Mouse (Mus musculus) heart, postnatal 0 days (tissue): ENCODE results near the gene Gtf2h3. TPM values are rescaled to one million over a fixed set of nuclear protein-coding genes. Genes with fewer than 3 reads are reported as not detected.

ENCODE experiments used
- ATAC-seq: fragments of 200-750 bp; cut with Nextera tagmentation; 2 replicates; pipeline ENCODE4 v1.8.0; 2017; ENCODE audit warnings: low read depth, moderate number of reproducible peaks, moderate library complexity; ENCODE audit not compliant: insufficient read depth
- DNase-seq: peaks from one replicate; pipeline ENCODE4 v3.0.0-alpha.2; 2016; ENCODE audit warnings: low spot score
- H3K27ac ChIP-seq: fragments of 300-500 bp; sonication (generic); 2 replicates; pipeline ENCODE4 v1.5.1; 2014; ENCODE audit warnings: low read depth, mild to moderate bottlenecking
- H3K27me3 ChIP-seq: fragments of 300-500 bp; sonication (generic); 2 replicates; pipeline ENCODE4 v1.6.1; 2014; ENCODE audit warnings: low read length, mixed read lengths; ENCODE audit not compliant: control insufficient read depth, insufficient read depth
- H3K36me3 ChIP-seq: fragments of 300-500 bp; sonication (generic); replicated peaks from 2 replicates; pipeline ENCODE4 v1.6.1; 2014; ENCODE audit warnings: low read length, mixed read lengths; ENCODE audit not compliant: control insufficient read depth, insufficient read depth
- H3K4me1 ChIP-seq: fragments of 300-500 bp; sonication (generic); 2 replicates; pipeline ENCODE4 v1.6.1; 2014; ENCODE audit warnings: antibody characterized with exemption; ENCODE audit not compliant: control insufficient read depth, insufficient read depth
- H3K4me2 ChIP-seq: fragments of 300-500 bp; sonication (generic); 2 replicates; pipeline ENCODE4 v1.6.1; 2014; ENCODE audit warnings: low read depth, mild to moderate bottlenecking, low read length, moderate library complexity
- H3K4me3 ChIP-seq: fragments of 300-500 bp; sonication (generic); 2 replicates; pipeline ENCODE4 v1.5.1; 2014; ENCODE audit warnings: low read depth, low read length
- H3K9ac ChIP-seq: fragments of 300-500 bp; sonication (generic); replicated peaks from 2 replicates; pipeline ENCODE4 v1.6.1; 2014; ENCODE audit warnings: low read depth, low read length, mixed read lengths
- H3K9me3 ChIP-seq: fragments of 300-500 bp; sonication (generic); replicated peaks from 2 replicates; pipeline ENCODE4 v1.6.1; 2016; ENCODE audit warnings: low read length; ENCODE audit not compliant: control insufficient read depth
- CTCF ChIP-seq: IDR thresholded peaks from 2 replicates; pipeline ENCODE4 v1.5.1; 2016; ENCODE audit warnings: antibody characterized with exemption, control low read depth, low read depth
- EP300 ChIP-seq: IDR thresholded peaks from 2 replicates; pipeline ENCODE4 v1.6.1; 2016; ENCODE audit warnings: antibody characterized with exemption, low read depth
- WGBS: fragments of 180-500 bp; shearing (Covaris S2); extraction: QIAGEN DNeasy Blood & Tissue Kit; methylation state at CpG from one replicate; pipeline ENCODE4 v1.1.7; 2014; 5-methylcytosine and 5-hydroxymethylcytosine counted together
- polyA plus RNA-seq: library from polyadenylated mRNA; unstranded; fragments of >200 nt; fragmentation: Nextera tagmentation; extraction: Ambion mirVana; gene quantifications from 2 replicates; pipeline ENCODE4 v1.2.1, GENCODE M21; 2015
- total RNA-seq: library from RNA; depleted of rRNA; stranded (reverse); fragments of >200 nt; gene quantifications from 2 replicates; pipeline ENCODE4 v1.2.3, GENCODE M21; 2014; ENCODE audit warnings: low replicate concordance

Gtf2h3 gene
- total and polyA plus RNA-seq, 2 experiments from 2014 or later = 18.9 to 21.1 TPM

DNA sequence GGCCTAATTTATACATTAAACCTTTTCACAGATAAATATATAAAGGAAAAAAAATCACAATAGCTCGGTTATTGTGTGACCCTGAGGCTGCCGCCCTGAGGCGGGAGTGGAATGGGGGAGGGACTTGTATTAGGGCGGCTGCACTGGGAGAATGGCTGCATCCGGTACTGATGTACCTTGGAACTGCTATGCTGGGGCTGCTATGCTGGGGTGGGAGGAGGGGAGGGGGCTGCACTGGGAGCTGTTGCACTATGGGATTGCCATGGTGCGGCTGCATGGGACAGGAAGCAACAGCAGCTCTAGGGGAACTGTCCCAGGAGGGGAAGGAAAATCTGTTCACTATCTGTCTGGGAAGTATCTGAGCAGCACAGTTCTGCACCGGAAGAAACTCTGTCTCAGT lies 46.5 kb upstream of the Gtf2h3 start:
- Histone ChIP-seq H3K9ac (no peak overlapping the region), H3K4me2 (0 out of 2 replicates have a peak overlapping the region, but pooled peaks have one; percentile 91), H3K4me3 (no peak overlapping the region), H3K27ac (peak overlapping the region; percentile 94), H3K4me1 (peaks cover 37% of the 10 kb centered on the region), H3K36me3 (peaks cover under 1% of the 10 kb centered on the region; the same call in 1 of the 2 replicates), H3K9me3 (no peaks in the 10 kb centered on the region), H3K27me3 (no peaks in the 10 kb centered on the region)
- no peak for ATAC-seq
- no peak for DNase-seq
- WGBS = 34% methylated on average over 7 of the region's 7 CpGs
- TF ChIP-seq CTCF (no peak), EP300 (no peak)

DNA sequence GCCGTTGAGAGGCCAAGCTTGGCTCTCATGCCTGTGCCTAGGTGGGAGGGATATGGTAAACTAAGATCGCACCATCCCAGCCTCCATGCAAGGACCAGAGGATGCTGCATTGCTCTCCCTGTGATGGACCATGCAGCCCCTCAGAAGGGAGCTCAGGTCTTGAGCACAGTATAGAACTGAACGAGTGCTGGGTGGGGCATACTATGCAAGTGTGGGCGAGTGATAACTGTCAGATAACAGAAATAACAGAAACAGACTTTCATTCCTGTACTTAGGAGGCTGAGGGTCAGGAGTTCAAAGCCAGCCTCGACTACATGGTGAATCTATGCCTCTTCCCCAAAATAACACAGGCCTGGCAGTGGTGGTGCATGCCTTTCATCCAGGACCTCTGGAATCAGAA lies 43.9 kb upstream of the Gtf2h3 start:
- TF ChIP-seq CTCF (no peak), EP300 (no peak)
- H3K27ac ChIP-seq = no peak overlapping the region
- no peak overlapping the region for H3K9ac ChIP-seq
- H3K9me3 ChIP-seq = no peaks in the 10 kb centered on the region
- 37% methylated on average over 5 of the region's 5 CpGs for WGBS
- peaks cover 15% of the 10 kb centered on the region for H3K4me1 ChIP-seq
- no peak overlapping the region for H3K4me2 ChIP-seq
- no peak overlapping the region for H3K4me3 ChIP-seq
- ATAC-seq (no peak), DNase-seq (no peak)
- H3K36me3 ChIP-seq = no peaks in the 10 kb centered on the region
- no peaks in the 10 kb centered on the region for H3K27me3 ChIP-seq

- H3K36me3 ChIP-seq = no peaks in the 10 kb centered on the region
- H3K9ac ChIP-seq = 0 out of 2 replicates have a peak overlapping the region, but pooled peaks have one; percentile 32
- H3K4me3 ChIP-seq = peak overlapping the region; percentile 22
- no peaks in the 10 kb centered on the region for H3K27me3 ChIP-seq
- H3K27ac ChIP-seq = peak overlapping the region; percentile 75
- peak overlapping the region; percentile 60 for H3K4me2 ChIP-seq
- TF ChIP-seq CTCF (no peak; the same call in 1 of the 2 replicates), EP300 (no peak)
- peaks cover 10% of the 10 kb centered on the region for H3K4me1 ChIP-seq
- no peak for ATAC-seq
- WGBS = 3% methylated on average over 17 of the region's 17 CpGs
- peak; percentile 61 for DNase-seq
- H3K9me3 ChIP-seq = no peaks in the 10 kb centered on the region
Measured at GRCm38 (mm10) chr5:124536776-124537175, 42.2 kb upstream of the Gtf2h3 start.

DNA sequence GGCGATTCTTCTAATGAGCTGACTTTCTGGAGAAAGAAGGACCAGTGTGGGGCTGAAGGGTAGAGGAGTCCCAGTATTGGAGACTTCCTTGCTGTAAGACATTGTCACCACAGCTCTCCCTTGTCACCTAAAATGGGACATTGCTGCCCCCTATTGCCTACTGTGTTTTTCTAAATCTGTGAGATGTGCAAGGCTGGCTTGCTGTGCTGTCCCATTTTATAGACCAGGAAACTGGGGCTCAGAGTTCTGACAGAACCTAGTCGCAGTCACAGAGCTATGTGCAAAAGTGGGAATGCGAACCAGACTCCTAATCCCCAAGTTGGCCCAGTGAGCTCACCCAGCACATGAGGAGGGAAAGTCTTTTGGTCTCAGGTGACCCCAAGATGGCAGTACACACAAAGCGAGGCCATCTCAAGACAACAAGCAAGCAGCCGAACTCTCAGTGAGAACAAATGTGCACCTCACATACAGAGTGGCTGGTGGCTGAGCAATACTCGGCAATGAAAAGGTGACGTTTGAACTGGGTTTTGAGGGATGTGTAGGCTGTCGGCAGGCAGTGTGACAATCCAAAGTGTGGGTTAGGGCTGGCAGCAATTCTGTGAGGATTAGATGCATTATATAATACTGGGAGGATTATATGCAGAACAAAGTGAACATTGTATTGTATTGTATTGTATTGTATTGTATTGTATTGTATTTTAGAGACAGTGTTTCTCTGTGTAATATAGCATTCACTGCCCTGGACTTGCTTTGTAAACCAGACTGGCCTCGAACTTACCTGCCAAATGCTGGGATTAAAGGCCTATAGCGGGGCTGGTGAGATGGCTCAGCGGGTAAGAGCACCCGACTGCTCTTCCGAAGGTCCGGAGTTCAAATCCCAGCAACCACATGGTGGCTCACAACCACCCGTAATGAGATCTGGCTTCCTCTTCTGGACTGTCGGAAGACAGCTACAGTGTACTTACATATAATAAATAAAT lies 39.8 kb upstream of the Gtf2h3 start:
- TF ChIP-seq CTCF = peak; percentile 71
- no peak for TF ChIP-seq EP300
- ATAC-seq (no peak), DNase-seq (peak; percentile 47)
- Histone ChIP-seq H3K4me2 (no peak overlapping the region), H3K36me3 (peaks cover 10% of the 10 kb centered on the region), H3K4me1 (peaks cover 13% of the 10 kb centered on the region), H3K9me3 (no peaks in the 10 kb centered on the region), H3K4me3 (no peak overlapping the region), H3K27ac (no peak overlapping the region), H3K27me3 (no peaks in the 10 kb centered on the region), H3K9ac (no peak overlapping the region)
- WGBS = 75% methylated on average over 14 of the region's 16 CpGs

GRCm38 (mm10) chr5:124539905-124540304 lies 39.0 kb upstream of the Gtf2h3 start:
- ATAC-seq (no peak), DNase-seq (no peak)
- H3K27ac ChIP-seq = peak overlapping the region; percentile 66; the same call in 1 of the 2 replicates
- peak overlapping the region; percentile 48 for H3K4me2 ChIP-seq
- 62% methylated on average over 4 of the region's 4 CpGs for WGBS
- no peak for TF ChIP-seq EP300
- TF ChIP-seq CTCF = no peak
- peaks cover 18% of the 10 kb centered on the region for H3K36me3 ChIP-seq
- H3K4me3 ChIP-seq = peak overlapping the region; percentile 74
- no peaks in the 10 kb centered on the region for H3K27me3 ChIP-seq
- no peaks in the 10 kb centered on the region for H3K9me3 ChIP-seq
- H3K9ac ChIP-seq = no peak overlapping the region
- peaks cover 13% of the 10 kb centered on the region for H3K4me1 ChIP-seq
